Mouse (Mus musculus) skeletal muscle tissue, adult 2 months (tissue): ENCODE data around the gene Teddm1a.
"Not testable (repeated sequence)": the region's sequence is repeated elsewhere in the genome, so short reads cannot be mapped to it uniquely, and the experiment has no call there.

Experiments
- DNase-seq: peaks from one replicate; pipeline ENCODE4 v3.0.0-alpha.2; 2012; ENCODE audit warnings: low read depth, low spot score

Gene Teddm1a

DNA sequence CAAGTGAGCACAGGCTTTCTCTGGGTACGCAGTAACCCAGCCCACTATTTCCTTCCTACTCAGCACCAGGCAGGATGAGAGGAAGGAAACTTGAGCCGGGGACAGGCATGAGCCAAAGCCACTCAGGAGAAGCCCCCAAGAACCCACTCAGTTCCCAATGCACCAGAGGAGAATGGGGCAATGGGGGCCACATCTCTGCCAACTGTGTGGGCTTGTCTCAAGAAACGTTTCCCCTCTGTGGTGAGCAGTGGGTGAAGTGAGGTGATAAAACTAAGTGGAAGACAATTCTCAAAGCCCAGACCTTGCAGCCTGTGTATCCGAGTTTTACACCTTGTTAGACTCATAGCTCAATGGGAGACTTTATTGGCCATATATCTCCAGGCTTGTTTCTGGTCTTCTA lies at the start of gene Teddm1a:
Teddm1a (plus strand) TSS at position 301 of the 400 bp plus-strand sequence.
- DNase-seq: no peak

DNA sequence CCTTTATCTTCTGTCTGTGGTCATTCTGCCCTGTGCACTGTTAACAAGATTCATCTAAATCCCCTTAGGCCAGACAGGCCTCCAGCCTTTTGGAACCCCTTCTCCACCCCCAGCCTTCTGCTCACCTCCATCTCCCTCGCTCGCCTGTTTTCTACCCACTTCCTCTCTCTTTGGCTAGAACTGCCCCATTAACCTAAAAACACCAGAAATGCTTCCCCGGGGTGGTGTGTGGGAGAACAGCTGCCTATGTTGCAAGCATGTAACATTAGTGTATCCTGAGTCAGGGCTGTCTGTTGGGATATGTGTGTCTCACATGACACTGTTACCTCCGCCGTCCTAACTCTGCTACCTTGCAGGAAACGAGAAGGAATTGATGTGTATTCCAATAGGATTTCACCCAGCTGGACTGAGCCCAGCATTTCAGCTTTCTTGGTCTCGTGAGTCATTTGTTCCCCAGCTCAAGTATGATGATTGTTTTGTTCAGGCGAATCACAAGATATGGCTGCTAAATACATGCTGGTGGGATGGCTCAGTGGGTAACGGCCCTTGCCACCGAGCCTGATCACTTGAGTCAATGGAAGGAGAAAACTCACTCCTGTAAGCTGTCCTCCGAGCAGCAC lies 49.3 kb upstream of the Teddm1a start:
- DNase-seq: no peak

- DNase-seq: no peak
Measured at GRCm38 (mm10) chr1:153844042-153844441, 47.5 kb upstream of the Teddm1a start, which contains the start of gene Rgsl1. TSS of gene Rgsl1 (minus strand) at chr1:153844142.

DNA sequence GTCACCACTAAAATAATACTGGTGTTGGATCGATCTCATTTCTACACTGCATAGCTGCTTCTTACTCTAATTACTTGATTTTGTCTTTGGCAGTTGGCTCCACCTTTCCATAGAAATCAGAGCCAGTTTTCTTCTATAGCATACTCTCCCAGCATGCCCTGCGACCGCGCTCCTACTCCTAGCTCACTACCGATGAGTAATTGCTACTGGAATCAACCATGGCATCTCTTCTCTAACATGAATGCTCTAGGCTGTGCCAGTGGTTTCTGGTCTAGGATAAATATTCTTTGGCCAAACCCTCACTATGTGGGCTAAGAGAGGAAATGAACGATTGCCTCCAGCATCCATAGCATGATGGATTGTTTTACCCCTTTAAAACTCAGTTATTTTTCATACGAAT lies 45.1 kb upstream of the Teddm1a start:
- no peak for DNase-seq

DNA sequence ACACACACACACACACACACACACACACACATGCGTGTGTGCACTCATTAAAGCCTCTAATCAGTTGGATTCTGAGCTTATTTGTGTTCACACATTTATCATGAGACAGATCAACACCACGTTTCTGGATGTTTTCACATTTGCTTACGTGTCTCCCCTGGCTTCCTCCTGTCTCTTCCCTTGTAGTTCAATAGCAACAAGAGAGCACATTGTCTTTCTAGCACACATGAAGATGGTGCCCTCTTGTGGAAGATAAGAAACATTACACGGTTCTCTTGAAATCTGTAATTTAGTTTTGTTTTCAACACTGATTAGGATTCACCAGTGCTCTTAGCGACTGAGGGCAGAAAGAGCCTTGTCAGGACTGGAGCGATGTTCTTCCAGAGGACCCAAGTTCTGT lies 44.7 kb upstream of the Teddm1a start:
- peak; percentile 14 for DNase-seq

- not testable (repeated sequence) for DNase-seq
Measured at GRCm38 (mm10) chr1:153852696-153853095, 38.8 kb upstream of the Teddm1a start.

- DNase-seq: no peak
Measured at GRCm38 (mm10) chr1:153855946-153856345, 35.6 kb upstream of the Teddm1a start.

DNA sequence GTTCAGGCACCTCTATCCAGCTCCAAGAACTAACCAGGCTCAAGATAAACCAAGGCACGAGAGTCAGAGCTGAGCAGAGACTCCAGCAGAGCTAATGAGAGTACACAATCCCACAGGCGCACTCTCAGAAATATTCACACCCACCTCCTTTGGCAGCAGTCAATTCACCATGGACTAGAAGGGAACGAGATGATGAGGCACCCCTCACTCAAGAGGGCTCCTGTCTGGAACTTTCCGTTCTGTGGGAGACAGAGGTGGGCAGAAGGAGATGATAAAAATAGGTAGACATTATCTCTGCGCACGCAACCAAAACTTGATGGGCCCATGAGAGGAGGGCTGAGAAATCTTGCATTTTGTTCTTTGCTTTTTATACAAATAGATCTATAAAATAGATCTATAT lies 17.5 kb upstream of the Teddm1a start, which contains the start of gene Teddm1b:
Teddm1b (plus strand) TSS at position 301 of the 400 bp plus-strand sequence.
- no peak for DNase-seq

DNA sequence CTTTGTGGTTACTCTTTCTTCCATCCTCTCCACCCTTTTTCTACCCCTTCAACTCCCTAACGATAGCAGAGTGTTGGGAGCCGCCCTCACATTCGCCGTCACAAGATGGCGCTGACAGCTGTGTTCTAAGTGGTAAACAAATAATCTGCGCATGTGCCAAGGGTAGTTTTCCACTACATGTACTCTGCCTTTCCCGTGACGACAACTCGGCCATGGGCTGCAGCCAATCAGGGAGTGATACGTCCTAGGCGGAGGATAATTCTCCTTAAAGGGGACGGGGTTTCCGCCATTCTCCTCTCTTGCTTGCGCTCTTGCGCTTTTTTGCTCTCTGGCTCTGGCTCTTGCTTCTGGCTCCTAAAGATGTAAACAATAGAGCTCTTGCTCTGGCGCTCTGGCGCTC lies 11.2 kb upstream of the Teddm1a start:
- DNase-seq: not testable (repeated sequence)

- no peak for DNase-seq
Measured at GRCm38 (mm10) chr1:153886024-153886633, 5.4 kb upstream of the Teddm1a start.

GRCm38 (mm10) chr1:153890121-153890520 lies 1.4 kb upstream of the Teddm1a start:
- DNase-seq: no peak

DNA sequence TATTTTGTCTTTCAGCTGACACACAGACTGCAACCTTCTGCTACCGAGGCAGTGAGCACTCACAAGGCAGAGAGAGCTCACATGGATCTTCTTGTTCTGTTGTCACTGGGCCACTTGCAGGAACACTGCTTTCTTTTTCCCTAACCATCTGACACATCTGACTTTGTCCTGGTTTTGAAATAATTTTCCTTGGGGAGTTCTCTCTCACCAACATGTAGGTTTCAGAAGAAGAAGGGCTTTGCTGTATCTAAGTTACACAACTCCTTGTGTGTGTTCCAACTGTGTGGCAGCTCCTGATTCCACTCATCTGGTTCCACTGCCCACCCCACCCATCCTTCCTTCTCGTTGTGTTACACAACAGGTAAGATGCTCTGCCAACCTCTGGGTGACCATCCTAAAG lies 2.2 kb downstream of the Teddm1a start:
- no peak for DNase-seq

GRCm38 (mm10) chr1:153894201-153894893 lies 2.8 kb downstream of the Teddm1a start:
- DNase-seq: no peak

DNA sequence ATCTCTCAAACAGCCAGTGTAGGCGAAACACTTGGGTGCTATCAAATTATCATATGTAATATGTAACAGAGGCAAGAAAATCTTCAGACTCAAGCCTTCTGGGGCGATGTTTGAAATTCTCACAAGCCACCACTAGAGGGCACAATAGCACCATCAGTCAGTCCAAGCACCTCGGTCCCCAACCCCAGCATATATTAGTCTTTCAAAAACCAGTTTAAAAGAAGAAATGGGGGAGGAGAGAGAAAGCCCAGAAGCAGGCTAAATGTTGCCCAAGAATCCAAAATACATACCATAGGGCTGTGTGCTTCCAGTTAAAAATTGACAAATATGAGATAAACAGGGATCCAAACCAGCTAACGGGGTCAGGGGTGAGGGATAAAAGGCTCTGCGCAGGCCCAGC lies 3.4 kb downstream of the Teddm1a start:
- peak; percentile 75 for DNase-seq

GRCm38 (mm10) chr1:153897196-153897595 lies 5.7 kb downstream of the Teddm1a start:
- DNase-seq: no peak

GRCm38 (mm10) chr1:153898989-153899730 lies 7.6 kb downstream of the Teddm1a start:
- no peak for DNase-seq

- peak; percentile 98 for DNase-seq
Measured at GRCm38 (mm10) chr1:153899731-153900380, 8.3 kb downstream of the Teddm1a start, which contains the start of the genes Glul and Teddm2. TSS of gene Glul (plus strand) at chr1:153899944. TSS of gene Teddm2 (minus strand) at chr1:153900228.

GRCm38 (mm10) chr1:153900381-153900780 lies 8.8 kb downstream of the Teddm1a start:
- no peak for DNase-seq

DNA sequence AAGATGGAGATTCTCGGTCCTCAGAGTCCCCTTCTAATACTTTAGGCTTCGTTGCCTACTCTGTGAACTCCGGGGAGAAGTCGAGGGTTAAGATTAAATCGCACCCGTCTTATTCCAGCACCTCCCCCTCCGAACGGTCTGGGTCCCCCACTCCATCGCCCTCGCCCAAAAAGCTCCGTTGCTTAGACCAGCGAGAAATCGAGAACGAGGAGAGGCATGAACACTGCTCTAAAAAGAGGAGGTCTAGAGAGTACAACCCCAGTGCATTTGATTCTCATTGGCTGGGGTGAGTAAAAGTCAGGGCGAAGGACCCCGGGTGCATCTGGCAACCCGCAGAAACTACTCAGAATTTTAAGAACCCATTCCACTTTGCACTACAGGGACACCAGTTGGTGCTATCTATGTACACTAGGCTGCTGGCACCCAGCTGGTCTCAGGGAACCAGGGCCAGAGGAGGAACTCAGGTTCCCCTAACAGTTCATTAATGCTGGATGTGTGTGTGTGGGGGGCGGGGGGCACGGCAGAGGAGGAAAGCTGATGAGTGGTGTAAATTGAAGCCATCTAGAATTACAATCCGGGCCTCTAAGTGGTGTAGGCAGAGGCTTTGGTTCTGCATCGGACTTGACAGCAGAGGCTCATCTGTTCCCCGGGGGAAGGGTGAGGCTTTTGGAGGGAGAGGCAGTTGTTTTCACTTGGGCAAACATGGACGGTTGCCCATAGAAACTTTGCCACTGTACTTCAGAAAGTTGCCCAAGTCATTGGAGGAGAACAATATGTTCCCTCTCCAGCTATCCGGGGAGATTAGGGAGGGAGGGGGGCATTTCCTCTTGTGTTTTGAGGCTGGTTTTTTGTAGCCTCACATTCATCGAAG lies 9.6 kb downstream of the Teddm1a start:
- peak; percentile 93 for DNase-seq

GRCm38 (mm10) chr1:153903006-153903405 lies 11.5 kb downstream of the Teddm1a start:
- DNase-seq: no peak
